Mouse (Mus musculus) megakaryocyte, embryonic 14.5 days (primary cell): Measurements from ENCODE around the gene Pip5k1a.

Experiments used
- FLI1 ChIP-seq: IDR thresholded peaks from 2 replicates; pipeline ENCODE4 v1.6.1; 2012; ENCODE audit warnings: low read length, inconsistent platforms, mixed read lengths
- GATA1 ChIP-seq: IDR thresholded peaks from 3 replicates; pipeline ENCODE4 v1.6.1; 2012; ENCODE audit warnings: mixed read lengths, low read length, inconsistent platforms, borderline replicate concordance

- TF ChIP-seq FLI1 (no peak), GATA1 (no peak)
Measured at GRCm38 (mm10) chr3:95015337-95015872, 91.3 kb downstream of the Pip5k1a start, which contains the start of gene Zfp687.
